Mouse (Mus musculus) stomach, postnatal 0 days (tissue): ENCODE measurements around the gene Exd2.

Source experiments
- CTCF ChIP-seq: IDR thresholded peaks from 2 replicates; pipeline ENCODE4 v1.5.1; 2016; ENCODE audit warnings: antibody characterized with exemption, low read depth, mild to moderate bottlenecking, moderate library complexity
- EP300 ChIP-seq: optimal IDR thresholded peaks from 2 replicates; pipeline ENCODE3; 2016; ENCODE audit warnings: antibody characterized with exemption

DNA sequence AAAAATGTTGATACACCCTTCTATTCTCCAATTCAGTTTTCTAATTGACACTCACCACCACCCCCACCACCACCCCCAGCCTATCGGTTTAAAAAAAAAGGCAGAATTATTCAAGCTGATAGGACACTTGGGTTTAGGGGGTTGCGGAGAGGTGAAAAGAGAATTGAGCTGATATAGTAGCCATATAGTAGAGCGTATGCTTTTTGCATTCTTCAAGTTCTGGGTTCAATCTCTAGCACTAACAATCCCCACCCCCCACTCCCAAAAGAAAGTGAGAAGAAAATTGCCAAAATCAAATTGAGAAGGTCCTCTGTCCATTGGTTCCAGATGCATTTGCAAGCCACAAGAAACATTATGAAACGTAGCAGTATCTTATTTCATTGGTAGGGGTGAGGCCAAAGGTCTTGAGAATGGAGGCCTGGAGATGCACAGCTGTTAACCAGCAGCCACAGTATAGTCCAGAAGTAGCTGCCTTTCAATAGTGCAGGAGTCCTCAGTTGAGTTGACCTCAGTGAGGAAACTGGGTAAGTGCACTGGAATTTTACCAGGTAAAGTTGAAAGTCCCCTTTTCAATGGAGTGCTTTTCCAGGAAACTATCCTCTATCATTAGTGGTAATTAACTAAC lies 25.7 kb upstream of the Exd2 start:
- TF ChIP-seq CTCF (no peak), EP300 (no peak)
